ENCODE assay signal across 7 mouse cellular contexts in genomic region chr5:5514196-5515076, GRCm38 (mm10). TPM values are rescaled to one million over a fixed set of nuclear protein-coding genes. Genes with fewer than 3 reads are reported as not detected.
DNase-seq lines count a peak whose midpoint lies in the region; ATAC-seq lines count a peak whose summit lies in the region.

Cldn12 (minus strand) TSS chr5:5514958.

- peak within 1 kb of the TSS; percentile 83 for H3K4me2 ChIP-seq in midbrain, embryonic 13.5 days (replicated peaks)

- peak within 1 kb of the TSS; percentile 92 for H3K27ac ChIP-seq in limb, embryonic 10.5 days
- H3K27ac ChIP-seq in midbrain, embryonic 13.5 days, result peak within 1 kb of the TSS; percentile 85

- H3K9me3 ChIP-seq in limb, embryonic 10.5 days (replicated peaks), result no peaks in the 10 kb centered on the region
- H3K9me3 ChIP-seq in midbrain, embryonic 13.5 days, result no peaks in the 10 kb centered on the region

- DNase-seq in adrenal gland, adult 2 months, result peak; percentile 96
- DNase-seq in embryo, embryonic 11.5 days (ENCODE audit: low read depth, low spot score), result peak; percentile 91
- peak; percentile 98 for DNase-seq in kidney, adult 11 months
- DNase-seq in limb, embryonic 10.5 days (ENCODE audit: low spot score), result peak; percentile 96
- peak; percentile 37 for DNase-seq in spleen, adult 12 weeks (ENCODE audit: low spot score)

- 0 out of 2 replicates have a peak, but pooled peaks cover 2% of the 10 kb centered on the region for H3K4me1 ChIP-seq in limb, embryonic 10.5 days
- H3K4me1 ChIP-seq in midbrain, embryonic 13.5 days (replicated peaks), result peaks cover 8% of the 10 kb centered on the region

- H3K36me3 ChIP-seq in limb, embryonic 10.5 days, result peaks cover 19% of the 10 kb centered on the region
- H3K36me3 ChIP-seq in midbrain, embryonic 13.5 days, result 0 out of 2 replicates have a peak, but pooled peaks cover 3% of the 10 kb centered on the region

- peak within 1 kb of the TSS; percentile 76 for H3K9ac ChIP-seq in midbrain, embryonic 13.5 days (replicated peaks)

- under 1% methylated on average over 79 of the region's 79 CpGs for WGBS in limb, embryonic 10.5 days
- WGBS in midbrain, embryonic 13.5 days, result under 1% methylated on average over 78 of the region's 79 CpGs

- peak; percentile 85 for ATAC-seq in granulocyte monocyte progenitor cell, adult 5-6 weeks (replicated peaks; ENCODE audit: poor library complexity, severe bottlenecking)
- peak; percentile 98 for ATAC-seq in midbrain, embryonic 13.5 days

- H3K4me3 ChIP-seq in limb, embryonic 10.5 days, result peak within 1 kb of the TSS; percentile 83
- H3K4me3 ChIP-seq in midbrain, embryonic 13.5 days (replicated peaks), result peak within 1 kb of the TSS; percentile 77

- no peaks in the 10 kb centered on the region for H3K27me3 ChIP-seq in limb, embryonic 10.5 days (ENCODE audit: low read depth, poor library complexity, severe bottlenecking)
- no peaks in the 10 kb centered on the region for H3K27me3 ChIP-seq in midbrain, embryonic 13.5 days

RNA-seq across cellular contexts. Expression of gene Cldn12, which starts in this region (rescaled TPM):
- total RNA-seq in adrenal gland, adult 2 months (2021), result 10 to 100 TPM; 18.2 to 23.7 TPM
- 10.7 and 13.8 TPM in 2 replicates for polyA plus RNA-seq in adrenal gland, adult 2 months (2012; rRNA removed)
- 1.4 and 3.4 TPM in 2 replicates for total RNA-seq in granulocyte monocyte progenitor cell, adult 5-6 weeks (2014; fragmentation: Nextera tagmentation)
- total RNA-seq in granulocyte monocyte progenitor cell, adult 5-6 weeks (2017), result 4.2 and 7.5 TPM in 2 replicates
- polyA plus RNA-seq in limb, embryonic 10.5 days (2016; fragmentation: Nextera tagmentation; extraction: Ambion mirVana), result 25.7 and 29.8 TPM in 2 replicates
- polyA plus RNA-seq in midbrain, embryonic 13.5 days (2015; fragmentation: Nextera tagmentation; extraction: Ambion mirVana), result 21.3 and 23.0 TPM in 2 replicates

Comparison
In these comparisons a context has a peak if more than half of its experiments do, and no peak if none do; other contexts are left out.
1. Peak in every context shown above with its lines: DNase-seq, ATAC-seq, H3K4me3 ChIP-seq and H3K27ac ChIP-seq.
2. DNase-seq: peak in every context shown above with its lines; median percentile 98 in kidney, adult 11 months; 96 in adrenal gland, adult 2 months; 96 in limb, embryonic 10.5 days; 91 in embryo, embryonic 11.5 days; 37 in spleen, adult 12 weeks.